Mouse (Mus musculus): ENCODE measurements around the gene Acsbg2. TPM values are rescaled to one million over a fixed set of nuclear protein-coding genes. Genes with fewer than 3 reads are reported as not detected.

Gene Acsbg2
- polyA plus RNA-seq (2017; shearing (Covaris generic)) = 0.15 TPM

DNA sequence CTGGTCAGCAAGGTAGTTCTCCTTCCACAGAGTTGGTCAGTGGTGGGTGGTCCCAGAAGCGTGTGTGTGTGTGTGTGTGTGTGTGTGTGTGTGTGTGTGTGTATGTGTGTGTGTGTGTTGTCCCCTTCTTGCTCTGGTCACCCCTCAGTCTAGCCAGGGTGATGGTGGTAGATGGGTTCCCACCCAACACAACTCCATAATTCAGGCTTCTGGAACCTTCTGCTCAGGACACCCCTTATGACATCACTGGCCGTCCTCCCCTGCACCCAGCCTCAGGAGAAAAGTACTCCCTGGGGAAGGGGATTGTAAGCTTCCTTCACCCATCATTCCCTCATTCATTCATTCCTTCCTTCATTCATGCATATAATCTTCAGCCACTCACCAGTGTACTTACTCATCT, at the start of gene Acsbg2:
Gene Acsbg2 (minus strand): TSS at position 211 of the 400 bp plus-strand sequence.

DNA sequence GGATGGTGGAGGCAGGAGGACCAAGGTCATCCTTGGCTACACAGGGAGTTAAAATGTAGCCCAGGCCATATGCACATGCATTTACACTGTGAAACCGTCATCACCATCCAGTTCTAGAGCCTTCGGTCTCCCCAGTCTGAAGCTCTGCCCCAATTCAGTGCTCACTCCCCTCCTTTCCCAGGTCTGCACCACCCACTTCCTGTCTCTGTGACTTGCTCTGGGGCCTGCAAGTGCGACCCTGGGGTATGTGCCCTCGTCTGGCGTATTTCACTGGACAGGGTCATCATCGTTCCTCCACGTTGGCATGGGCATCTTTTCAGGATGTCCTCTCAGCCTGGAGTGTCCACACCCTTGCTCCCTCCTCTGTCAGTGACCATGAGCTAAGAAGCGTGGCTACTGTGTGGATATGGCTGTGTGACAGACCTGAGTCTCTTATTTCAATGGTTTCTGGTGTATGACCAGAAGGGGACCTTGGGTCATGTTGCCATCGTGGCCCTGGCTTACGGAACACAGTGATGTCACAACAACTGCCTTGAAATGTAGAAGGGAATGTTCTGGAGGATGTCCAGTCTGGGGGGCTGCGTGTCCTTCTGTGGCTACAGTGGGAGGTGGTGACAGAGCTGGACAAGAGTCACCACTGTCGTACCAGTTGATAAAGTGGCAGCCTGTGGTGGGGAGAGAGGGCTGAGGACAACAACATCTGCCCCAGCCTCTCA, 847 bp upstream of the Acsbg2 start, which contains the start of gene 1700061G19Rik:
Gene 1700061G19Rik (plus strand): TSS at position 542 of the 716 bp plus-strand sequence.

DNA sequence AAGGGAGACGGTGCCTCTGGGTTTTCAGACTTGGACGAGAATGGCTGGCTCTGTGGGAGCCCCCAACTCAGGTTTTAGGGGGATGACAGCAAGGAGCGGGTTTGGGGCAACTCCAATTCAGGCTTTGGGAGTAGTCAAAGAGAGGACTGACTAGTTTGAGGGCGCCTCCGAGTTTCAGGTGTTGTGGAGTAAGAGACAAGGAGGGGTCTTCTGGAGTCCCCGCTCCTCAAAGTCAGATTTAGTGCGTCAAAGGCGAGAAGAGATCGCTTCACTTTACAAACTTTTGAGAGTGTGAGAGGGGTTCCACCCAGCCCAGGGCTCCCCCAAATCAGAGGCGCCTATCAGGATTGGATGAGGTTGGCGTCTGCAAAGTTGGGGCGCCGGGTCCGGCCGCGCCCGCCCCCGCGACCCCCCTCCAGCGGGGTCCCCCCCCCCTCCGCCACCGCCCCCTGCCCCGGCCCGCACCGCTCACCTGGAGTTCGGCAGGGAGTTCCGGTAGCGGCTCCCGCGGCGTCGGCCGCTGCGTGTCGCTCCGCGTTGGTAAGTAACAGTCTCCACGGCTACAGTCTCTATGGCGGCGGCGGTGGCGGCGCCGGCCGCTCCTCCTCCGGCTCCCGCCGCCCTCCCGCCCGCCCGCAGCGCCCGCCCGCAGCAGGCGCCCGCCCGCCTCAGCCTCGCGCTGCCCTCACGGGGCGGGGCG, 43.7 kb downstream of the Acsbg2 start, which contains the start of gene Rfx2:
Gene Rfx2 (minus strand): TSS at position 603 of the 700 bp plus-strand sequence.

Other genes starting within 250 kb of the Acsbg2 start
- 49.1 TPM for gene Lonp1, start 247.6 kb downstream of the Acsbg2 start, polyA plus RNA-seq (2017; shearing (Covaris generic))
- gene Catsperd, start 246.3 kb downstream of the Acsbg2 start, polyA plus RNA-seq (2017; shearing (Covaris generic)) = 0.44 TPM
- 71.1 TPM for gene Ranbp3, start 201.2 kb downstream of the Acsbg2 start, polyA plus RNA-seq (2017; shearing (Covaris generic))
- gene Ndufa11, start 156.7 kb downstream of the Acsbg2 start, polyA plus RNA-seq (2017; shearing (Covaris generic)) = 151 TPM
- 12.2 TPM for gene Vmac, start 156.4 kb downstream of the Acsbg2 start, polyA plus RNA-seq (2017; shearing (Covaris generic))
- gene Nrtn, start 116.9 kb downstream of the Acsbg2 start, polyA plus RNA-seq (2017; shearing (Covaris generic)) = not detected
- gene Dus3l, start 109.7 kb downstream of the Acsbg2 start, polyA plus RNA-seq (2017; shearing (Covaris generic)) = 51.8 TPM
- 0.28 TPM for gene Prr22, start 104.2 kb downstream of the Acsbg2 start, polyA plus RNA-seq (2017; shearing (Covaris generic))
- gene Rfx2, start 43.4 kb downstream of the Acsbg2 start, polyA plus RNA-seq (2017; shearing (Covaris generic)) = 1.6 TPM
- gene 1700061G19Rik, start 1.0 kb upstream of the Acsbg2 start, polyA plus RNA-seq (2017; shearing (Covaris generic)) = 0.41 TPM
- 26.4 TPM for gene Mllt1, start 61.0 kb upstream of the Acsbg2 start, polyA plus RNA-seq (2017; shearing (Covaris generic))
- gene Acer1, start 107.7 kb upstream of the Acsbg2 start, polyA plus RNA-seq (2017; shearing (Covaris generic)) = not detected
- gene Clpp, start 115.9 kb upstream of the Acsbg2 start, polyA plus RNA-seq (2017; shearing (Covaris generic)) = 47.3 TPM
- gene Alkbh7, start 122.9 kb upstream of the Acsbg2 start, polyA plus RNA-seq (2017; shearing (Covaris generic)) = 8.6 TPM
- not detected for gene Pspn, start 125.6 kb upstream of the Acsbg2 start, polyA plus RNA-seq (2017; shearing (Covaris generic))
- 68.1 TPM for gene Gtf2f1, start 136.8 kb upstream of the Acsbg2 start, polyA plus RNA-seq (2017; shearing (Covaris generic))
- 0.66 TPM for gene Gm17949, start 137.0 kb upstream of the Acsbg2 start, polyA plus RNA-seq (2017; shearing (Covaris generic))
- gene Khsrp, start 157.1 kb upstream of the Acsbg2 start, polyA plus RNA-seq (2017; shearing (Covaris generic)) = 33.8 TPM
- gene Slc25a41, start 167.2 kb upstream of the Acsbg2 start, polyA plus RNA-seq (2017; shearing (Covaris generic)) = not detected
- gene Crb3, start 184.7 kb upstream of the Acsbg2 start, polyA plus RNA-seq (2017; shearing (Covaris generic)) = 9.6 TPM
- 6.1 TPM for gene Slc25a23, start 185.4 kb upstream of the Acsbg2 start, polyA plus RNA-seq (2017; shearing (Covaris generic))
- gene Dennd1c, start 204.1 kb upstream of the Acsbg2 start, polyA plus RNA-seq (2017; shearing (Covaris generic)) = 183 TPM
- gene Tubb4a, start 213.3 kb upstream of the Acsbg2 start, polyA plus RNA-seq (2017; shearing (Covaris generic)) = 0.73 TPM
- gene Tnfsf9, start 230.9 kb upstream of the Acsbg2 start, polyA plus RNA-seq (2017; shearing (Covaris generic)) = 36.0 TPM

Measured in effector memory CD4-positive, alpha-beta T cell, adult 7 months (primary cell).